Mouse (Mus musculus) layer of hippocampus, adult 9-11 months (tissue): ENCODE measurements at regions not wholly inside any gene's neighbourhood (a gene's known extent, or its start where the extent isn't known, plus 50 kb on each side); places are given as distances from the start of the nearest gene placed in this dataset.
A peak's percentile ranks its signal among the peaks of the same experiment; 100 is the strongest.

Experiments used
- DNase-seq: peaks from one replicate; pipeline ENCODE4 v3.0.0; 2022

DNA sequence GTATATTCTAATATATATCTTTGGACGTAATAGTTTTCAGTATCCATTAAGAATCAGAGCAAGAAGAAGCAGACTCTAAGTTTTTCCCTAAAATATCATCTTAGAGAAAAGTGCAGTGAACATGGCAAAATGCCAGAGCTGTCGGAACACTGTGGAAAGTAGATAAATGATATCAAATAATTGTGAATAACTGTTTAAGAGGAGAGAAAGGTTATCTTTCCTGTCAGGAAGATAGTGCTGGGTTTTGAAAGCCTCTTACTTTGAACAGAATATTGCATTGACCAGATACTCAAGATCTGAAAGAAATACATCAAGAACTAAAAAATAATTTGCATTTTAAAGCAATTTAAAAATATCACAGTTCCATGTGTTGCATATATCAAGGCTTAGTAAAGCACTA, 1549.2 kb downstream of the Pcdh18 start:
- no peak for DNase-seq

DNA sequence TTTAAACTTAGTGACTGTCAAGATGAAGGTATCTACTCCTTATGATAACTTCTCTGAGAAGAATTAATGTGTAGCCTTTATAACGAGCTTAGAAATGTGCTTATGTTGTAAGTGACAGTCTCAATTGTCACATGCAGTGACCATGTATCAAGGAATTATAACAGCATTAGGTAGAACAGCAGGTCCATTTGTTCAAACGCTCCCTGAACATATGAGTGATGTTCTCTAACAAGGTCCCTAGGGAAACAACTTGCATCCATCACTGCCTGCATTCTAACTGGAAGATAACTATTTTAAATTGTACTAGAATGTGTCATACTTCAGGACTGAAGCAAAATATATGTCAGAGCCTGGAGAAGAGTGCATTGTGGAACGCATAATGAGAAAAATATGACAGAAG, 1562.8 kb downstream of the Pcdh18 start:
- DNase-seq: no peak

DNA sequence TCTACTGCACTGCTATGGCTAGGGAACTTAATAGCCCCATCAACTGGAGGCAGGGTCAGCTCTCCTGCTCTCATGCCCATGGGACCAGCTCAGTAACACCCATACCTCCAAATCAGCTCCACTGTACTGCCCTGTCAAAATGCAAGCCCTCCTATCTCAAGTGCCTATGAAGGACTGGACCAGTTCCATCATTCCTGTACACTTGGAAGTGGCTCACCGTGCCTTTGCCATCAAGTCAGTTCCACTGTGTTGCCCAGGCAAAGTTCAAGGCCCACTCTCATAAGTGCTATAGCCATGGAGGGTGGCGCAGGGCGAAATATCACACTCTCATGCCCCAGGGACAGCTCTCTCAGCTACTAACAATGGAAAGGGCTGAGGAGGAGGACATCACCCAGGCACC, 1612.2 kb downstream of the Pcdh18 start:
- DNase-seq: no peak

DNA sequence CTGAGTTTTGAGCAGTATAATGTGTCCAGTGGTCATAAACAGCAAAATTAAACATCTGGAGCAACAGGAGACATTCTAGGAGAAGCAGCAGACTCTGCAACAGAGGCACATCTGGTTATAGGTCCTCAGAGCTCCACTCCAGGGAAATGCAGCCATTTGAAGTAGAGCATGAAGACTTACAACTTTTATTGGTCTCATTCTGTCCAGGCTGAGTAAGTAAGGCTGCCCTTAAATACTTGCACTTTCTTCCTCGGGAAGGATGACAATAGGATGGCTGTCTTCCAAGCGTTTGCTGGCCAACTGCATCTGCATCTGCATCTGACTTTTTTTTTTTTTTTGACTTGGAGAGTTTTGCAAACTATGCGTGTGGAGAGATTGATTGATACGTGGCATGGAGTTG, 1622.2 kb downstream of the Pcdh18 start:
- no peak for DNase-seq

DNA sequence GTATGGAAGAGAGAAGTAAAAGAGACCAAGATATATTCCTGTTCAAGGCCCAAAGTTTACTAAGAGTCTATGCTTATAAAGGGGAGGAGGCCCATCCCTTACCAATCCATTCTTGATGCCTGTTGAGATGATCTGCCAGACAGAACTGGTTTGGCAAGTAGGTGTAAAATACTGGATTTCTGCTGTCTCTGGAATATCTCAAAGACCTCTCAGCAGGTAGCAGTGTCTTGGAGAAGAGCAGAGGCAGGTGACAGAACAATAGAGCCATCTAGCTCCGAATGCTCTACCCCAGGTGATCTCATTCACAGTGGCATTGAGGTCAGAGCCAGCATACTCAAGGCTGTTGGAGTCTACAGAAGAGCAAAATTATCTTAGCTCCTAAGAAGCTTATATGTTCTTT, 1632.9 kb downstream of the Pcdh18 start:
- DNase-seq: no peak

DNA sequence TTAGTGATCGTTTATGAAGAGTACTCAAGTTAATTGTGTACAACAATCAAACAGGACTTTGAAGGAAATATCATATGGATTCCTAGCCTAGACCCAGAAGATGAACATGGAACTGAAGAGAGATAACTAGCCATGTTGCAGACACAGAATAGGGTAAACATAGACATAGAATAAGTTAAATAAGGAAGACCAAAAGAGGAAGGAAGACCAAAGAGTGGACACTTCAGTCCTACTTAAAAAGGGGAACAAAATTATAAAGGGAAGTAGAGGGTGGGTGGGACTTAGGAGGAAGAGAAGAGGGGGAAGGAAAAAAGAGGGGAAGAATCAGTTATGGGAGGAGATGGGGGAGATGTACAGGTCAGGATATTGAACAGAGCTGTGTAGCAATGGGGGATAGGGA, 1652.8 kb upstream of the Pabpc4l start:
- DNase-seq: no peak

DNA sequence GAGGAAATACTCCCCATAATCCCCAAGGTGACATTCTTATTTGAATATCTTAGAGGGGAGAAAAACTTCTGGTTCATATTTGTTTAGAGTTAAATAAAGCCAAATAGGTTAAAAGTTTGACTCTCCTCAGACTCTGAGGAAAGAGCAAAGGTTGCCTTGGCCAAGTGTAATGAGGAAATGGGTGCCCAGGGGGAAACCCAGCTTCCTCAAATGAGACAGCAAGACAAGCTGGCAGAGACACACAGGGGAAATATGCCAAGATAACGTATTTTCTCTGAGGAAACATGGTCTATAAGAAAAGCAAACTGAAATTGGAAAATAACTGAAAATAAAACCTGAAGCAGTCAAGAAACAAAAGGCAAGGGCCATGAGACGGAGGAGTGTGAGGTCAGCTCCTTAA, 1632.6 kb upstream of the Pabpc4l start:
- DNase-seq: peak; percentile 15

DNA sequence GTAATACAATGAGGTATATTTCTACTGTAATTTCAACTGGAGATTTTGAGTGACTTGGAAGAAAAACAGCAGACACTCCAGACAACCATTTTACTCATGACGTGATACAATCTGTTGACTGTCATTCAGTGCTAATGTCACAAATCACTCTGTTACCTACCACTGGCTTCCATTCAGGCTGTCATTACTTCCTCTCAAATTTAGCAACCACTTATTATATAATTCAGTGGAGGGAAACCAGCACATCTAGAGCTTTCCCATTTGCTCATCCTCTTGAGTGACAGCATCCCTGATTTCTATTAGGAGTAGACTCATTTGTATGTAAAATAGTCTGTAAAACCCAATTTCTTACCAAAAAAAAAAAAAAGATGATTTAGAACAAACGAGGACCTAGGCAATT, 1627.3 kb upstream of the Pabpc4l start:
- no peak for DNase-seq

DNA sequence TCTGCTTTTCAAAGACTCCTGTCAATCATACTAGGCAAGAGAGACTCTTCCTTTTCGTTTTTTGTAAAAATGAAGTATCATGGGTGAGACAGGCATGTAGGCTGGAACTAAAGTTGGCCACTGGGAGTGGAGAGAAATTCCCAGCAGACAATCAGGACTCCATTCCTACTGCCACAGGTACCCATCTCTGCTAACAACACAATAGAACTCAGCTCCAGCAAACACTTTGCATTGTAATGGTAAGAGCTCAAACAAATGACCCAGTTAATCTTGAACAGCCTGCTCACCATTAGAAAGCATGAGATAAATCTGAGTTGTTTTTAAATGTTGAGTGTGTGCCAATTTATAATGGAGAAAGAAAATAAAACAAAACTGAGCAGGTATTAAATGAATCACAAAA, 1620.6 kb upstream of the Pabpc4l start:
- no peak for DNase-seq
